Mouse (Mus musculus) neural tube, embryonic 14.5 days (tissue): ENCODE data around the gene Actl6b. TPM values are rescaled to one million over a fixed set of nuclear protein-coding genes. Genes with fewer than 3 reads are reported as not detected.

ENCODE experiments used
- ATAC-seq: fragments of 200-750 bp; cut with Nextera tagmentation; 2 replicates; pipeline ENCODE4 v1.8.0; 2017; ENCODE audit warnings: low read depth, mild to moderate bottlenecking, moderate TSS enrichment, moderate library complexity
- H3K27ac ChIP-seq: fragments of 300-500 bp; sonication (generic); 2 replicates; pipeline ENCODE4 v1.5.1; 2014; ENCODE audit warnings: low read depth, mild to moderate bottlenecking, control low read depth, low read length, moderate library complexity, mixed read lengths
- H3K27me3 ChIP-seq: fragments of 300-500 bp; sonication (generic); 2 replicates; pipeline ENCODE4 v1.6.1; 2014; ENCODE audit warnings: low read length; ENCODE audit not compliant: control insufficient read depth, insufficient read depth
- H3K36me3 ChIP-seq: fragments of 300-500 bp; sonication (generic); 2 replicates; pipeline ENCODE4 v1.6.1; 2014; ENCODE audit warnings: low read length, mixed read lengths; ENCODE audit not compliant: control insufficient read depth, insufficient read depth
- H3K4me1 ChIP-seq: fragments of 300-500 bp; sonication (generic); 2 replicates; pipeline ENCODE4 v1.6.1; 2014; ENCODE audit warnings: low read length; ENCODE audit not compliant: control insufficient read depth, insufficient read depth
- H3K4me2 ChIP-seq: fragments of 300-500 bp; sonication (generic); 2 replicates; pipeline ENCODE4 v1.6.1; 2014; ENCODE audit warnings: mild to moderate bottlenecking, low read depth, low read length, control low read depth
- H3K4me3 ChIP-seq: fragments of 300-500 bp; sonication (generic); 2 replicates; pipeline ENCODE4 v1.5.1; 2014; ENCODE audit warnings: low read depth, low read length, control low read depth, mixed read lengths
- H3K9ac ChIP-seq: fragments of 300-500 bp; sonication (generic); replicated peaks from 2 replicates; pipeline ENCODE4 v1.6.1; 2014; ENCODE audit warnings: low read depth, mild to moderate bottlenecking, control low read depth, low read length, mixed read lengths
- H3K9me3 ChIP-seq: fragments of 300-500 bp; sonication (generic); 2 replicates; pipeline ENCODE4 v1.6.1; 2016; ENCODE audit warnings: low read length; ENCODE audit not compliant: control insufficient read depth
- WGBS: fragments of 180-500 bp; shearing (Covaris S2); extraction: QIAGEN DNeasy Blood & Tissue Kit; methylation state at CpG from one replicate; pipeline ENCODE4 v1.1.7; 2014; 5-methylcytosine and 5-hydroxymethylcytosine counted together
- polyA plus RNA-seq: library from polyadenylated mRNA; unstranded; fragments of >200 nt; fragmentation: Nextera tagmentation; extraction: Ambion mirVana; gene quantifications from 2 replicates; pipeline ENCODE4 v1.2.1, GENCODE M21; 2014

Gene Actl6b
- polyA plus RNA-seq, 1 experiment from 2014 or later = 236 TPM

DNA sequence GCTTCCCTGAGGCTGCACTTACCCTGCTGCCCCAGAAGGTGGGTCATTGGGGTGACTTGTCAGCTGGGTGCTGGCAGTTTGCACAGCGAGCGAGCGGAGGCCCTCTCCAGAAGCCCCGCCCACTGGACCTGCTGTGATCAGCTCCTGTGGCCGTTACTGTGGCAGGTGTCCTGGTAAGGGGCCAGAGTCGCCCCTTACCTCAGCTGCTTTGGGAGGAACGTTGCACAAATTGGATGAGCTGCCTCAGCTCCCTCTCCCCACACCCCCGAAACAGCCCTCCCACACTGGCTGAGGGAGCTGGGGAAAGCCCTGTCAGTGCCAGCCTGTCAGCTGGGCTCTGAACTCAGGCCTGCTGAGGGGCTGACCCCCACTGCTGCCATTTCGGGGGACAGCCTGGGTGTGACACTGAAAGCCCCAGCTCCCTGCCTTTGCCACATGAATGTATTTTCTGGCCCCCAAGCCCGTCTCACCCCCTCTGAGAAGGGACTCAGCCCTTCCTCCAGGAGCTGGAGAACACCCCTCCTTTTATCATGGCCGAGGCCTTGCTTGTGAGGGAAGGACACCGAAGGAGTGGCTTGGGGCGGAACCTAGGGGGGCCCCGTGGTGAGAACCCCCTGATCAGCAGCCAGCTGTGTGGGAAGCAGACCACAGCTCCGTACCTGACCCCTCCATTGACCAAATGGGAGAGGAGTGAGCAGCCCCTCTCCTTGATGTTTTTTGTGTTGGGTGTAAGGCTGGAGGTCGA is 27.0 kb upstream of the Actl6b start:
- H3K9me3 ChIP-seq = no peaks in the 10 kb centered on the region
- peaks cover 71% of the 10 kb centered on the region for H3K36me3 ChIP-seq

GRCm38 (mm10) chr5:137527413-137527812 is 25.9 kb upstream of the Actl6b start:
- no peak overlapping the region for H3K4me2 ChIP-seq
- H3K4me3 ChIP-seq = no peak overlapping the region
- peaks cover 11% of the 10 kb centered on the region; the same call in 1 of the 2 replicates for H3K4me1 ChIP-seq
- H3K27me3 ChIP-seq = no peaks in the 10 kb centered on the region
- no peak for ATAC-seq
- WGBS = 33% methylated on average over 1 of the region's 1 CpGs
- no peaks in the 10 kb centered on the region for H3K9me3 ChIP-seq
- no peak overlapping the region for H3K27ac ChIP-seq
- H3K36me3 ChIP-seq = peaks cover 61% of the 10 kb centered on the region
- no peak overlapping the region for H3K9ac ChIP-seq

More for the DNA sequence above, 27.0 kb upstream of the Actl6b start:
- Histone ChIP-seq H3K4me2 (no peak overlapping the region), H3K4me1 (peaks cover 11% of the 10 kb centered on the region; the same call in 1 of the 2 replicates), H3K27me3 (no peaks in the 10 kb centered on the region), H3K9ac (no peak overlapping the region), H3K4me3 (no peak overlapping the region), H3K27ac (0 out of 2 replicates have a peak overlapping the region, but pooled peaks have one; percentile 18)
- 41% methylated on average over 16 of the region's 16 CpGs for WGBS
- no peak for ATAC-seq

DNA sequence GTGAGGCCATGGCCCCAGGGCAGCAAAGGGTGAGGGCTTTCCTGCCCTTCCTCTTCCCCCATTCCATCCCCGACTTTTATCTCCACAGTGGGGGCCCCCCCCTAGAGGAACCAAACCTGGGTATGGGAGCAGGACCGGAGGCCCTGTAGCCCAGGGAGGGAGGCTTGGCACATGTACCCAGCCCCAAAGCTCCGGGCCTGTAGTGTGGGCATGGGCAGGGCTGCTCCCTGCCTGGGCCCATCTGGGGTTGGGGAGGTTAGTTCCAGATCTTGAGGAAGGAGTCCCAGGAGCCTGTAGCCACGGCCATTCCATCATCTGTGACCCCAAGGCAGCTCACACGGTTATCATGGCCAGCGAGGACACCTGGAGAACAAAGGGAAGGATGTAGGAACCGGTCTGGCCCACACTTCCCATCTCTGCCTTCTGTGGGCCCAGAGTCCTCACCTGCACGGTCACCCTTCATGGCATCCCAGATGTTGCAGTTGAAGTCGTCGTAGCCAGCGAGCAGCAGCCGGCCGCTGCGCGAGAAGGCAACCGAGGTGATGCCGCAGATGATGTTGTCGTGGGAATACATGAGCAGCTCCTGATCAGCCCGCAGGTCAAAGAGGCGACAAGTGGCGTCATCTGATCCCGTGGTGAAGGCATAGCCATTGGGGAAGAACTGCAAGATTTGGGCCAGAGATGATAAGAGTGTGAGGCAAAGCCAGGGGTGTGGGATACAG is 24.9 kb upstream of the Actl6b start:
- Histone ChIP-seq H3K4me2 (no peak overlapping the region), H3K4me1 (peaks cover 11% of the 10 kb centered on the region; the same call in 1 of the 2 replicates), H3K9ac (no peak overlapping the region), H3K27ac (no peak overlapping the region), H3K36me3 (peaks cover 51% of the 10 kb centered on the region), H3K4me3 (no peak overlapping the region), H3K9me3 (no peaks in the 10 kb centered on the region), H3K27me3 (no peaks in the 10 kb centered on the region)
- WGBS = 87% methylated on average over 22 of the region's 22 CpGs
- no peak for ATAC-seq

- H3K27me3 ChIP-seq = no peaks in the 10 kb centered on the region
- 70% methylated on average over 15 of the region's 15 CpGs for WGBS
- H3K27ac ChIP-seq = peak overlapping the region; percentile 28; the same call in 1 of the 2 replicates
- no peak overlapping the region for H3K4me3 ChIP-seq
- H3K4me1 ChIP-seq = peaks cover 11% of the 10 kb centered on the region; the same call in 1 of the 2 replicates
- no peak for ATAC-seq
- peak overlapping the region; percentile 93 for H3K4me2 ChIP-seq
- peaks cover 42% of the 10 kb centered on the region for H3K36me3 ChIP-seq
- 0 out of 2 replicates have a peak overlapping the region, but pooled peaks have one; percentile 13 for H3K9ac ChIP-seq
- no peaks in the 10 kb centered on the region for H3K9me3 ChIP-seq
Measured at GRCm38 (mm10) chr5:137529221-137529995, 23.9 kb upstream of the Actl6b start.

- Histone ChIP-seq H3K27me3 (no peaks in the 10 kb centered on the region), H3K36me3 (peaks cover 36% of the 10 kb centered on the region), H3K4me2 (peak overlapping the region; percentile 93), H3K9me3 (no peaks in the 10 kb centered on the region), H3K4me1 (peaks cover 11% of the 10 kb centered on the region; the same call in 1 of the 2 replicates), H3K27ac (peak overlapping the region; percentile 94), H3K9ac (peak overlapping the region; percentile 93), H3K4me3 (peak overlapping the region; percentile 94)
- no peak for ATAC-seq
- WGBS = 72% methylated on average over 8 of the region's 8 CpGs
Measured at GRCm38 (mm10) chr5:137530075-137530474, 23.2 kb upstream of the Actl6b start.

GRCm38 (mm10) chr5:137530588-137531413 is 22.5 kb upstream of the Actl6b start:
- Histone ChIP-seq H3K4me3 (peak overlapping the region; percentile 94), H3K4me1 (peaks cover 11% of the 10 kb centered on the region; the same call in 1 of the 2 replicates), H3K9ac (peak overlapping the region; percentile 93), H3K4me2 (peak overlapping the region; percentile 93), H3K27me3 (no peaks in the 10 kb centered on the region), H3K27ac (peak overlapping the region; percentile 94), H3K9me3 (no peaks in the 10 kb centered on the region), H3K36me3 (peaks cover 29% of the 10 kb centered on the region)
- ATAC-seq = peak; percentile 67
- WGBS = under 1% methylated on average over 45 of the region's 46 CpGs

GRCm38 (mm10) chr5:137531414-137532130 is 21.7 kb upstream of the Actl6b start:
- peak overlapping the region; percentile 94 for H3K27ac ChIP-seq
- H3K4me3 ChIP-seq = peak overlapping the region; percentile 94
- ATAC-seq = peak; percentile 26
- whole genome bisulfite sequencing = under 1% methylated on average over 46 of the region's 51 CpGs
- no peaks in the 10 kb centered on the region for H3K9me3 ChIP-seq
- peaks cover 9% of the 10 kb centered on the region; the same call in 1 of the 2 replicates for H3K4me1 ChIP-seq
- H3K36me3 ChIP-seq = peaks cover 29% of the 10 kb centered on the region
- H3K4me2 ChIP-seq = peak overlapping the region; percentile 93
- H3K9ac ChIP-seq = peak overlapping the region; percentile 93
- H3K27me3 ChIP-seq = no peaks in the 10 kb centered on the region
